Mouse (Mus musculus) limb, embryonic 10.5 days (tissue): ENCODE results near the gene Fbxl18. TPM values are rescaled to one million over a fixed set of nuclear protein-coding genes. Genes with fewer than 3 reads are reported as not detected.

Source experiments
- DNase-seq: peaks from one replicate; pipeline ENCODE4 v3.0.0-alpha.2; 2017; ENCODE audit warnings: low spot score
- H3K27ac ChIP-seq: fragments of 300-500 bp; sonication (generic); 2 replicates; pipeline ENCODE4 v1.5.1; 2016; ENCODE audit warnings: mild to moderate bottlenecking
- H3K27me3 ChIP-seq: fragments of 300-500 bp; sonication (generic); 2 replicates; pipeline ENCODE4 v1.6.1; 2016; ENCODE audit warnings: low read depth, mild to moderate bottlenecking; ENCODE audit not compliant: poor library complexity, severe bottlenecking
- H3K36me3 ChIP-seq: fragments of 300-500 bp; sonication (generic); 2 replicates; pipeline ENCODE4 v1.6.1; 2016; ENCODE audit warnings: mild to moderate bottlenecking, moderate library complexity
- H3K4me1 ChIP-seq: fragments of 300-500 bp; sonication (generic); 2 replicates; pipeline ENCODE4 v1.6.1; 2016
- H3K4me3 ChIP-seq: fragments of 300-500 bp; sonication (generic); 2 replicates; pipeline ENCODE4 v1.5.1; 2016; ENCODE audit warnings: mild to moderate bottlenecking, moderate library complexity
- H3K9me3 ChIP-seq: fragments of 300-500 bp; sonication (generic); replicated peaks from 2 replicates; pipeline ENCODE4 v1.6.1; 2016; ENCODE audit warnings: mild to moderate bottlenecking
- WGBS: fragments of 180-500 bp; shearing (Covaris S2); methylation state at CpG from one replicate; pipeline ENCODE4 v1.1.7; 2016; 5-methylcytosine and 5-hydroxymethylcytosine counted together
- polyA plus RNA-seq: library from polyadenylated mRNA; unstranded; fragments of >200 nt; fragmentation: Nextera tagmentation; extraction: Ambion mirVana; gene quantifications from 2 replicates; pipeline ENCODE4 v1.2.1, GENCODE M21; 2016

The Fbxl18 gene
- polyA plus RNA-seq, 1 experiment from 2014 or later: 20.9 TPM

DNA sequence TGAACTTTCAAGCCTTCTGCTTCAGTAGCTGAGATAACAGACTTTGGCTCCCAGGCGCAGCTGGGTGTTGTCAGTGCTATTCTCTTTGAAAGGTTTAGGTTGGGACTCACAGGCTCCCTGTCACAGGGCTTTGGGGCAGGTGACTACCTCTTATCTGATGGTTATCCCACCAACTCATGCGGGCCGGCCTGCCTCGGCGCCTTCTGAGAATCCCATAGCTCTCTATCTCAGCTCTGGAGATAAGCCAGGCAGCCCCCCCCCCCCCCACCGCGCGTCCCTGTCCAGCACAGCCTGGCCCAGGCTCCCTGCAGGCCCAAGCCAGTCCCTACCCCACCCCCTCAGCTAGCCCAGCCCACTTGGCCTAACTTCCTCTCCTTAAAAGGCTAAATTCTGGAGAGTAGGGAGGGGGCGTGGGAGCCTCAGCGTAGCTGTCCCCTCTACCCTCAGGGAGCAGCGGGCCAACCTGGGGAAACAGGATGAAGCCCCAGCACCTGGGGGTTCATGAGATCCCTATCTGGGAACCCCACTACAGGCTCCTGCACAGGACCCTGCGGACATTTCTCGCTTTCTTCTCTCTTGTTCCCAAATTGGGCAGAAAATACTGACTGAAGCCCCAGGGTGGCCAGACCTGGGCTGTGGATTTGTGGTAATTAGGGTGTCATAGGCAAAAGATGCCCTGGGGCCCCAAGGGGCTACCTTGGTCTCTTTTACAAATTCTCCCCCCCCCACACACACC lies 31.2 kb upstream of the Fbxl18 start:
- 10% methylated on average over 13 of the region's 13 CpGs for WGBS
- H3K27ac ChIP-seq: peak overlapping the region; percentile 87

DNA sequence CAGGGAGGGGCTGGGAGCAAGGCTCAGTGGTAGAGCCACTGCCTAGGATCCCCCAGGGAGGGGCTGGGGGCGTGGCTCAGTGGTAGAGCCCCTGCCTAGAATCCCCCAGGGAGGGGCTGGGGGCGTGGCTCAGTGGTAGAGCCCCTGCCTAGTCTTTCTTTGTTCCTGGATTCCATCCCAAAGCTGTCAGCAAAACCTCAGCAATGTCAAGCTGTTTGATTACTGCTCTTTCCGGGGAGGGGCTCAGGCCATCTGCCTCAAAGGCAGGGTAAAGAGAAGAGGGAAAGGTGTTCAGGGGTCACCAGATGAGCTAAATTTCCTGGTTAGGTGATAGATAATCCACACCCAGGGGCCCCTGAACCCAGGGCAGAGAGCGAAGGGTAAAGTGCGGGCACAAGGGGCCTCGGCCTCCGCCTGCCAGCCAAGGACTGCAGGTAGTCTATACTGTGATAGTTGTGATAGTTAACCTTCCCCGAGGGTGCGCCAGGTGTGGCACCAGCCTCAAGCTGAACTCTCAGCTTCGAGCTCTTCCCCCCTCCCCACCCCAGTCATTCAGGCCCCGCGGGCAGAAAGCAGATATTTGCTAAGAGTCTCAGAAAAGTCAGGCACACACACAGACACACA lies 29.2 kb upstream of the Fbxl18 start:
- DNase-seq: no peak
- Histone ChIP-seq H3K36me3 (no peaks in the 10 kb centered on the region), H3K4me1 (peaks cover 41% of the 10 kb centered on the region), H3K27ac (no peak overlapping the region), H3K27me3 (no peaks in the 10 kb centered on the region), H3K4me3 (no peak overlapping the region), H3K9me3 (no peaks in the 10 kb centered on the region)
- 79% methylated on average over 12 of the region's 12 CpGs for WGBS

More for the DNA sequence above, 31.2 kb upstream of the Fbxl18 start:
- Histone ChIP-seq H3K9me3 (no peaks in the 10 kb centered on the region), H3K36me3 (no peaks in the 10 kb centered on the region), H3K27me3 (no peaks in the 10 kb centered on the region), H3K4me3 (peak overlapping the region; percentile 25), H3K4me1 (peaks cover 37% of the 10 kb centered on the region)
- peak; percentile 61 for DNase-seq

DNA sequence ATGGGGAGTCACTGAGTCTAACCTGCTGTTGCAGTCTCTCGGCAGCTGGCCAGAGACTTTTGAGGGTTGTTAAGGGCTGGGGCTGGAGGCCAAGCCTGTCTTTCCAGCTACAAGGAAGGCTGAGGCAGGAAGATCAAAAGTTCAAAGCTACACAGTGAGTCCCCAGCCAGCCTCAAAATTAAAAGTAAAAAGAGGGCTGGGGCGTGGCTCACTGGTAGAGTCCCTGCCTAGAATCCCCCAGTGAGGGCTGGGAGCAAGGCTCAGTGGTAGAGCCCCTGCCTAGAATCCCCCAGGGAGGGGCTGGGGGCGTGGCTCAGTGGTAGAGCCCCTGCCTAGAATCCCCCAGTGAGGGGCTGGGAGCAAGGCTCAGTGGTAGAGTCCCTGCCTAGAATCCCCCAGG lies 28.6 kb upstream of the Fbxl18 start:
- H3K36me3 ChIP-seq: no peaks in the 10 kb centered on the region
- H3K4me1 ChIP-seq: peaks cover 35% of the 10 kb centered on the region
- H3K9me3 ChIP-seq: no peaks in the 10 kb centered on the region
- H3K27ac ChIP-seq: no peak overlapping the region
- DNase-seq: no peak
- H3K27me3 ChIP-seq: no peaks in the 10 kb centered on the region
- WGBS: 84% methylated on average over 3 of the region's 3 CpGs
- H3K4me3 ChIP-seq: no peak overlapping the region

DNA sequence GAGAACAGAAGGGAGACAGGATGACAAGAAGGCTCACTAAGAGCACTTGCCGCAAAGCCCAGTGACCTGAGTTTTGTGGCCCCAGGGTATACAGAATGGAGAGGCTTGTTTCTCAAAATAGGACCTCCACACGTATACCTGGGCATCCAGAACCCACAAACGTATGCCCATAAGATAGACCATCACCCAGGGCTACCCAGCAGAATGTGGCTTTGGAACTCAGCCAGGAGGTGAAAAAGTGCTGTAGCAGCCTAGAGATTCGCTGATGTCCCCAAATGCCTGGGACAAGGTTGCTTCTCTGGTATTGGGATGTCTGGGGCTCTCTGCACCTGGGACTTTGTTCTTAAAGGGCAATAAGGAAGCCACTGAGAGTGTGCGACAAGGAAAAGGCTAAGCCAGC lies 27.0 kb upstream of the Fbxl18 start:
- H3K36me3 ChIP-seq: no peaks in the 10 kb centered on the region
- no peaks in the 10 kb centered on the region for H3K9me3 ChIP-seq
- peaks cover 25% of the 10 kb centered on the region for H3K4me1 ChIP-seq
- no peaks in the 10 kb centered on the region for H3K27me3 ChIP-seq
- DNase-seq: no peak
- H3K27ac ChIP-seq: no peak overlapping the region
- WGBS: 87% methylated on average over 5 of the region's 5 CpGs
- H3K4me3 ChIP-seq: no peak overlapping the region

DNA sequence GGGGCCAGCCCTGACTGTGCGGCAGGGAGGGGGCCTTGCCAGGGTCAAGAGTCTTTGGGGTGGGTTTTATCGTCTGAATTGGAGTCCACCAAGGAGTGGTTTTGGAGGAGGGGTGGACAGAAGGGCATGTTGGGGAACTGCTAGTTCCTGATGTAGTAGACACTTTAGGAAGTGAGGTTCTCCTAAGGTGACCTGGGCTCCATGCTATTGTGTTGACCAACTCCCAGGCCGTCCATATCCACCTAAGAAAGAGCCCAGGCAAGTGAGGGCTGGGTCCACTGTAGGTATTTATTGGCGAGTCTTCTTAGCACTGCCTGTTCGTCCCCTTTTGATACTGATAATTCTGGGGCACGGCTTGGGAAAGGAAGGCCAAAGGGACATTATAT lies 25.8 kb upstream of the Fbxl18 start:
- H3K4me3 ChIP-seq: no peak overlapping the region
- 78% methylated on average over 6 of the region's 6 CpGs for WGBS
- no peaks in the 10 kb centered on the region for H3K9me3 ChIP-seq
- H3K27ac ChIP-seq: peak overlapping the region; percentile 44; the same call in 1 of the 2 replicates
- peaks cover 13% of the 10 kb centered on the region for H3K4me1 ChIP-seq
- H3K36me3 ChIP-seq: no peaks in the 10 kb centered on the region
- DNase-seq: no peak
- H3K27me3 ChIP-seq: no peaks in the 10 kb centered on the region

DNA sequence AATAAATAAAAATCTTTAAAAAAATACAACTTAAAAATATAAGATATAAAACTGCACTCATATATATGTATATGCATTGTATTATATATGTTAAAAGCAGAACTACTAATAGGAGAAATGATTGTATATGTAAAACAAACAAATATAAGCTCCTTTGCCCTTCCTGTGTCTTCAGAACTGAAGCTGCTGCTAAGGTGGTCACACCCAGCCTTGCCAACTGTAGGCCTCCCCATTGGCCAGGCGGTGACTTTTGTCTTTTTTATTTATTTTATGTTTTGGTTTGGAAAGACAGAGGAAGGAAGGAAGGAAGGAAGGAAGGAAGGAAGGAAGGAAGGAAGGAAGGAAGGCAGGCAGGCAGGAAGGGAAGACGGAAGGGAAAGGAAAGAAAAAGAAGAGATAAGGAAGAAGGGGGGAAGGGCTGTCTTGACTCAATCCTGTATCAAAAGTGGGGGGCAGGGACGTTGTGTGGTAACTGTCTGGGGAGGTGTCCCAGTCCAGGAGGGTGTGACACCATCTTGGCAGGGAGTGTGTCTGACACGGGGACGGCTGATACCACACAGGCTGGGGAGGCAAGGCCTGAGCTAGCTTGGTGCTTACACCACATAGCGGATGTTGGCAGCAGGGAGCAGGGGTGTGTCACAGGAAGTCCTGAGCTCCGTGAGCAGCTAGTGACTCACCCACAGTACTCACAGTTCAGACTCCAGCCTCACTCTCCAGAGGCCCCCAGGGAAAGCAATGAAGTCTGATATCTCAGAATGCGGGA lies 25.3 kb upstream of the Fbxl18 start:
- Histone ChIP-seq H3K4me1 (peaks cover 9% of the 10 kb centered on the region), H3K36me3 (no peaks in the 10 kb centered on the region), H3K27me3 (no peaks in the 10 kb centered on the region), H3K4me3 (no peak overlapping the region), H3K9me3 (no peaks in the 10 kb centered on the region), H3K27ac (peak overlapping the region; percentile 44; the same call in 1 of the 2 replicates)
- DNase-seq: no peak
- WGBS: 65% methylated on average over 8 of the region's 8 CpGs

DNA sequence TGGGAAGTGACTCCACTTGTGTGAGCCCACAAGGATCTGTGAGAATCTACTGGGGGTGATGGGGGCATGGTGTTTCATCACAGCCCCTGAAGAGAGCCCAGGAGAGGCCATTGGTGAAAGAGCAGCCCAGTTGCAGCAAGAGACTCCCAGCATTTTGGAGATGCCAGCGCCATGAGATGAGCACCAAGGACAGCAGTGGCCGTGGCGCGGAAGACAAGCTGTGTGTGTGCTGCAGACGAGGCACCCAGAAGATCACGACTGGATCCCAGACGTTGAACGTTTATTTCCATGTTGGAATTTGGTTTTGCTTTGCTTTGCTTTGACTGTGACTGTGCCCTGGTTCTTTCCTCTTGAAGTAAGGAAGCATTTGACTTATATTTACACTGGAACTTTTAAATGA lies 22.2 kb upstream of the Fbxl18 start:
- Histone ChIP-seq H3K27ac (no peak overlapping the region), H3K9me3 (no peaks in the 10 kb centered on the region), H3K4me3 (no peak overlapping the region), H3K4me1 (peaks cover 9% of the 10 kb centered on the region), H3K36me3 (no peaks in the 10 kb centered on the region), H3K27me3 (no peaks in the 10 kb centered on the region)
- no peak for DNase-seq
- 93% methylated on average over 8 of the region's 8 CpGs for WGBS

DNA sequence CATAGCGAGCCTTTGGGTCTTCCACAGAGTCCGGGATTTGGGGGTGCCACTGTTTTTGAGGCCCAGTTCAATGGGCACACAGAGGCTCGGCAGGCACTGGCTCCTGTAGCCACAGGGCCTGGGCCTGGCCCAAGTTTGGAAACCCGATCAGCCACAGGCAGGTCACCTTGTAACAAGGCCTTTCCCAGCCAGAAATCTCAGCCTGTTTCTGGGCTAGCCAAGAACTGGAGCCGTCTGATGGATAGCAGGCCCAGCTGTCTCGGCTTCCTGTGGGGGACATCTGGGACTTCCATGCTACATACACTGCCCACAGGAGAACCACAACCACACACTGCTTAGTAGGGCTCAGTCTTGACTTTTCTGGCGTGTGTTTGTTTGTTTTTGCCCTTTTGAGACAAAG lies 21.4 kb upstream of the Fbxl18 start:
- WGBS: 80% methylated on average over 7 of the region's 7 CpGs
- H3K27ac ChIP-seq: no peak overlapping the region
- no peak for DNase-seq

DNA sequence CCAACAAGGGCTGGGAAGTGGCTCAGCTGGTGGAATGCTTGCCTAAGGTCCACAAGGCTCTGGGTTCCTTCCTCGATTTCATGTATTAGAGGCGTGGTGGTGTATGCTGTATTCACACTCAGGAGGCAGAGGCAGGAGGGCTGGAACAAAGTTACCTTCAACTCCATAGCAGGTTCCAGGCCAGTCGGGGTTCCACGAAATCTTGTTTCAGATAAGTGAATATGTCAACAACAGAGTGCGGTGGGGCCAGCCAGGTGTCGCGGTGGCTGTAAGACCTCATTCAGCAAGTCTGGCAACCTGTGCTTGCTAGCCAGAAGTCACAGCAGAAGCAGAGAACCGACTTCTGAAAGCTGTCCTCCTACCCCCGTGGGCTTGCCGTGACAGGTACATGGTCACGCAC lies 20.0 kb upstream of the Fbxl18 start:
- Histone ChIP-seq H3K27me3 (no peaks in the 10 kb centered on the region), H3K9me3 (no peaks in the 10 kb centered on the region), H3K36me3 (no peaks in the 10 kb centered on the region), H3K4me1 (peaks cover 1% of the 10 kb centered on the region), H3K4me3 (no peak overlapping the region), H3K27ac (no peak overlapping the region)
- no peak for DNase-seq
- 91% methylated on average over 11 of the region's 11 CpGs for WGBS

More for the DNA sequence above, 21.4 kb upstream of the Fbxl18 start:
- Histone ChIP-seq H3K9me3 (no peaks in the 10 kb centered on the region), H3K27me3 (no peaks in the 10 kb centered on the region), H3K36me3 (no peaks in the 10 kb centered on the region), H3K4me1 (peaks cover 9% of the 10 kb centered on the region), H3K4me3 (no peak overlapping the region)

DNA sequence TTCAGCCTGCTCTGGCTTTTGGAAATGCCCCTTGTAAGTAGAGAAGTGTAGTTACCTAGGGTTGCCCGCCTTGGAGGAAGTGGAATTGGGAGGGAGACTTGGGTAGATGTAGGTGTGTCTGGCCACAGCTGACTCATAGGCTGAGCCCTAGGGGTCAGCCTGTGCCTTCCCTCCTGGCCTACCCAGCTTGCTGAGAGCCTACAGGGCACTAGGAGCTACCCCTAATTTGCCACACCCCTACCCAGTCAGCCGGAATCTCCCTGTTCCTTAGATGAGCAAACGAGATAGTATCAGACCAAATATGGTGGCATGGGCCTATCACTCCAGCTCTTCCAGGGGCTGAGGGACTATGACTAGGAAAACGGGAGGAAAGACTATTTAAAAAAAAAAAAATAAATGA lies 17.5 kb upstream of the Fbxl18 start:
- Histone ChIP-seq H3K27me3 (no peaks in the 10 kb centered on the region), H3K4me3 (no peak overlapping the region), H3K27ac (no peak overlapping the region), H3K4me1 (peaks cover 26% of the 10 kb centered on the region), H3K36me3 (no peaks in the 10 kb centered on the region), H3K9me3 (no peaks in the 10 kb centered on the region)
- no peak for DNase-seq
- WGBS: 86% methylated on average over 4 of the region's 4 CpGs

DNA sequence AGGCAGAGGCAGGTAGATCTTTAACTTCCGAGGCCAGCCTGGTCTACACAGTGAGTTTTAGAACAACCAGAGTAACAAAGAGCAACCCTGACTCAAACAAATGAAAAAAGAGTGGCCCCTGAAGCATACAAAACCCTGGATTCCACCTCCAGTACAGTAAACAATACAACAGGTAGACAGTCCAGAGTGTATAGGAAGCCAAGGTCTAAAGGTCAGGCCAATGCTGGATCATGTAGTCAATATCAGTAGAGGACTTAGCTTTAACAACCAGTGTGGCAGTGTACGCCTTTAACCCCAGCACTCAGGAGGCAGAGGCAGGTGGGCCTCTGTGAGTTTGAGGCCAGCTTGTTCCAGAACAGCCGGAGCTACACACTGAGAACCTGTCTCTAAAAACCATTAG lies 17.1 kb upstream of the Fbxl18 start:
- H3K27me3 ChIP-seq: no peaks in the 10 kb centered on the region
- no peak for DNase-seq
- no peaks in the 10 kb centered on the region for H3K36me3 ChIP-seq
- H3K4me3 ChIP-seq: no peak overlapping the region
- peaks cover 30% of the 10 kb centered on the region for H3K4me1 ChIP-seq
- 90% methylated on average over 3 of the region's 3 CpGs for WGBS
- H3K9me3 ChIP-seq: no peaks in the 10 kb centered on the region
- H3K27ac ChIP-seq: no peak overlapping the region

DNA sequence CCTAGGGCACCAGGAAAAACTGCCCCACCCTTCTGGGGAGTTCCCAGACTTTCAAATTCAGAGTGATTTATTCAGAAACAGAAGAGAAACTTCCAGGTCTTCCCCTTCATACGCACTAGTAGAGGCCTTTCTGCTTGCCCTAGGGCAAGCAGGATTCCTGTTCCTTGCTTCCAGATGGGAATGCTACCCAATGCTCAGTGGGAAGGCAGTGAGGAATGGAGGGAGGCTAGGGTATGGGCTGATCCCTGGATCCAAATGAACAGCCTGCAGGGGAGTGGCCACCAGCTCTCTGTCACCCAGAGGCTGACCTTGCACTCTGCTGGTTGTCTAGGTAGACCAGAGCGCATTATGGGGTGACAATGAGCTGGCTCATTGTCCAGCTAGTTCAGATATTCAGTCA lies 16.4 kb upstream of the Fbxl18 start:
- Histone ChIP-seq H3K4me1 (peaks cover 36% of the 10 kb centered on the region), H3K9me3 (no peaks in the 10 kb centered on the region), H3K36me3 (no peaks in the 10 kb centered on the region), H3K27me3 (no peaks in the 10 kb centered on the region), H3K4me3 (no peak overlapping the region), H3K27ac (no peak overlapping the region)
- no peak for DNase-seq
- 77% methylated on average over 2 of the region's 2 CpGs for WGBS
